Mouse (Mus musculus) urinary bladder, adult 18-20 months (tissue): Measurements from ENCODE around the gene Hist1h2ad.

Source experiments
- DNase-seq, 2 experiments: peaks; one replicate each; pipeline ENCODE4 v3.0.0; 2022; ENCODE audit warnings: low spot score in 2 of 2, mixed read lengths in 2 of 2

The Hist1h2ad gene

GRCm38 (mm10) chr13:23620733-23621531 lies 46.8 kb downstream of the Hist1h2ad start, which contains the start of gene Hist1h2be:
TSS of gene Hist1h2be (minus strand) at chr13:23621124.
- DNase-seq, result peak; percentile 43 to 57

- DNase-seq, result peak in 1 of 2 experiments; percentile 73
These were observed 47.5 kb downstream of the Hist1h2ad start for GRCm38 (mm10) chr13:23621532-23622174.

- peak; percentile 84 to 92 for DNase-seq
These were observed 48.0 kb downstream of the Hist1h2ad start, which contains the start of gene Hist1h1e for GRCm38 (mm10) chr13:23622175-23622671. TSS of gene Hist1h1e (minus strand) at chr13:23622558.

- DNase-seq, result no peak
These were observed 48.8 kb downstream of the Hist1h2ad start for GRCm38 (mm10) chr13:23622861-23623450.
